Mouse (Mus musculus) hindbrain, embryonic 13.5 days (tissue): ENCODE data around the gene Rnf20. TPM values are rescaled to one million over a fixed set of nuclear protein-coding genes. Genes with fewer than 3 reads are reported as not detected.
"Not testable (repeated sequence)": the region's sequence is repeated elsewhere in the genome, so short reads cannot be mapped to it uniquely, and the experiment has no call there.

ENCODE experiments used
- ATAC-seq: fragments of 200-750 bp; cut with Nextera tagmentation; 2 replicates; pipeline ENCODE4 v1.8.0; 2017; ENCODE audit warnings: moderate TSS enrichment; ENCODE audit not compliant: low FRiP score
- H3K27ac ChIP-seq: fragments of 300-500 bp; sonication (generic); 2 replicates; pipeline ENCODE4 v1.5.1; 2015; ENCODE audit warnings: inconsistent platforms, mild to moderate bottlenecking, moderate library complexity
- H3K27me3 ChIP-seq: fragments of 300-500 bp; sonication (generic); 2 replicates; pipeline ENCODE4 v1.6.1; 2015; ENCODE audit warnings: mild to moderate bottlenecking, inconsistent platforms
- H3K36me3 ChIP-seq: fragments of 300-500 bp; sonication (generic); 2 replicates; pipeline ENCODE4 v1.6.1; 2015; ENCODE audit warnings: mild to moderate bottlenecking, inconsistent platforms
- H3K4me1 ChIP-seq: fragments of 300-500 bp; sonication (generic); replicated peaks from 2 replicates; pipeline ENCODE4 v1.6.1; 2015; ENCODE audit warnings: inconsistent platforms
- H3K4me2 ChIP-seq: fragments of 300-500 bp; sonication (generic); 2 replicates; pipeline ENCODE4 v1.6.1; 2015; ENCODE audit warnings: inconsistent platforms, mild to moderate bottlenecking, moderate library complexity
- H3K4me3 ChIP-seq: fragments of 300-500 bp; sonication (generic); 2 replicates; pipeline ENCODE4 v1.5.1; 2015; ENCODE audit warnings: mild to moderate bottlenecking, inconsistent platforms
- H3K9ac ChIP-seq: fragments of 300-500 bp; sonication (generic); 2 replicates; pipeline ENCODE4 v1.6.1; 2015; ENCODE audit warnings: mild to moderate bottlenecking, inconsistent platforms
- H3K9me3 ChIP-seq: fragments of 300-500 bp; sonication (generic); 2 replicates; pipeline ENCODE4 v1.6.1; 2016; ENCODE audit warnings: inconsistent platforms
- WGBS: fragments of 180-500 bp; shearing (Covaris S2); methylation state at CpG from one replicate; pipeline ENCODE4 v1.1.7; 2015; 5-methylcytosine and 5-hydroxymethylcytosine counted together
- polyA plus RNA-seq: library from polyadenylated mRNA; unstranded; fragments of >200 nt; fragmentation: Nextera tagmentation; extraction: Ambion mirVana; gene quantifications from 2 replicates; pipeline ENCODE4 v1.2.1, GENCODE M21; 2015

Rnf20 gene
- polyA plus RNA-seq, 1 experiment from 2014 or later = 58.4 TPM

GRCm38 (mm10) chr4:49616924-49617323 is 14.9 kb upstream of the Rnf20 start:
- Histone ChIP-seq H3K9me3 (no peaks in the 10 kb centered on the region), H3K27ac (no peak overlapping the region), H3K4me2 (no peak overlapping the region), H3K27me3 (no peaks in the 10 kb centered on the region), H3K4me1 (no peaks in the 10 kb centered on the region), H3K36me3 (no peaks in the 10 kb centered on the region), H3K4me3 (no peak overlapping the region), H3K9ac (no peak overlapping the region)
- ATAC-seq = no peak
- WGBS = 94% methylated on average over 10 of the region's 10 CpGs

GRCm38 (mm10) chr4:49619861-49620260 is 11.9 kb upstream of the Rnf20 start:
- H3K27me3 ChIP-seq, ATAC-seq, H3K27ac ChIP-seq, H3K36me3 ChIP-seq, H3K9ac ChIP-seq, H3K4me3 ChIP-seq, H3K9me3 ChIP-seq, H3K4me1 ChIP-seq, H3K4me2 ChIP-seq: not testable (repeated sequence)
- 93% methylated on average over 7 of the region's 7 CpGs for WGBS

- Histone ChIP-seq H3K4me3 (no peak overlapping the region), H3K27ac (no peak overlapping the region), H3K9ac (no peak overlapping the region), H3K9me3 (no peaks in the 10 kb centered on the region), H3K36me3 (no peaks in the 10 kb centered on the region), H3K4me2 (no peak overlapping the region), H3K4me1 (no peaks in the 10 kb centered on the region), H3K27me3 (no peaks in the 10 kb centered on the region)
- ATAC-seq = no peak
- 88% methylated on average over 2 of the region's 2 CpGs for WGBS
Measured at GRCm38 (mm10) chr4:49622272-49622671, 9.5 kb upstream of the Rnf20 start.

GRCm38 (mm10) chr4:49623916-49624315 is 7.9 kb upstream of the Rnf20 start:
- H3K4me3 ChIP-seq = no peak overlapping the region

GRCm38 (mm10) chr4:49624969-49625368 is 6.8 kb upstream of the Rnf20 start:
- H3K4me2 ChIP-seq, H3K4me3 ChIP-seq, H3K4me1 ChIP-seq, ATAC-seq, H3K9ac ChIP-seq, H3K36me3 ChIP-seq, H3K9me3 ChIP-seq, H3K27ac ChIP-seq, H3K27me3 ChIP-seq: not testable (repeated sequence)
- 91% methylated on average over 4 of the region's 4 CpGs for WGBS

More at GRCm38 (mm10) chr4:49623916-49624315, 7.9 kb upstream of the Rnf20 start:
- Histone ChIP-seq H3K4me1 (no peaks in the 10 kb centered on the region), H3K27ac (no peak overlapping the region), H3K9me3 (no peaks in the 10 kb centered on the region), H3K27me3 (no peaks in the 10 kb centered on the region), H3K9ac (no peak overlapping the region), H3K4me2 (no peak overlapping the region), H3K36me3 (no peaks in the 10 kb centered on the region)
- WGBS = 87% methylated on average over 4 of the region's 4 CpGs
- ATAC-seq = no peak

- Histone ChIP-seq H3K27ac (no peak overlapping the region), H3K4me1 (no peaks in the 10 kb centered on the region), H3K9ac (no peak overlapping the region), H3K36me3 (no peaks in the 10 kb centered on the region), H3K9me3 (no peaks in the 10 kb centered on the region), H3K4me3 (no peak overlapping the region), H3K27me3 (no peaks in the 10 kb centered on the region), H3K4me2 (no peak overlapping the region)
- no peak for ATAC-seq
- 2% methylated on average over 3 of the region's 3 CpGs for WGBS
Measured at GRCm38 (mm10) chr4:49626973-49627372, 4.8 kb upstream of the Rnf20 start.

GRCm38 (mm10) chr4:49628941-49629340 is 2.9 kb upstream of the Rnf20 start:
- Histone ChIP-seq H3K27me3 (no peaks in the 10 kb centered on the region), H3K27ac (no peak overlapping the region), H3K9me3 (no peaks in the 10 kb centered on the region), H3K36me3 (peaks cover 5% of the 10 kb centered on the region; the same call in 1 of the 2 replicates), H3K4me1 (peaks cover 12% of the 10 kb centered on the region), H3K9ac (no peak overlapping the region), H3K4me3 (no peak overlapping the region), H3K4me2 (no peak overlapping the region)
- ATAC-seq = no peak
- WGBS = 75% methylated on average over 5 of the region's 5 CpGs

- H3K36me3 ChIP-seq = peaks cover 36% of the 10 kb centered on the region
- H3K4me1 ChIP-seq = peaks cover 20% of the 10 kb centered on the region
- H3K9ac ChIP-seq = peak overlapping the region; percentile 85
- H3K27ac ChIP-seq = peak overlapping the region; percentile 92
- H3K4me3 ChIP-seq = peak overlapping the region; percentile 81
- no peaks in the 10 kb centered on the region for H3K27me3 ChIP-seq
- under 1% methylated on average over 30 of the region's 30 CpGs for WGBS
- ATAC-seq = peak; percentile 86
- H3K9me3 ChIP-seq = no peaks in the 10 kb centered on the region
- peak overlapping the region; percentile 82 for H3K4me2 ChIP-seq
Measured at GRCm38 (mm10) chr4:49632139-49632481, 304 bp downstream of the Rnf20 start.

GRCm38 (mm10) chr4:49637821-49638220 is 6.0 kb downstream of the Rnf20 start:
- ATAC-seq = no peak
- WGBS = 93% methylated on average over 11 of the region's 11 CpGs
- peaks cover 70% of the 10 kb centered on the region for H3K36me3 ChIP-seq

GRCm38 (mm10) chr4:49639913-49640312 is 8.1 kb downstream of the Rnf20 start:
- no peaks in the 10 kb centered on the region for H3K4me1 ChIP-seq
- no peaks in the 10 kb centered on the region for H3K27me3 ChIP-seq
- WGBS = 76% methylated on average over 2 of the region's 2 CpGs
- peaks cover 73% of the 10 kb centered on the region for H3K36me3 ChIP-seq
- no peak for ATAC-seq
- no peak overlapping the region for H3K27ac ChIP-seq
- no peak overlapping the region for H3K9ac ChIP-seq
- H3K9me3 ChIP-seq = no peaks in the 10 kb centered on the region
- no peak overlapping the region for H3K4me2 ChIP-seq
- no peak overlapping the region for H3K4me3 ChIP-seq

More at GRCm38 (mm10) chr4:49637821-49638220, 6.0 kb downstream of the Rnf20 start:
- Histone ChIP-seq H3K27me3 (no peaks in the 10 kb centered on the region), H3K4me3 (no peak overlapping the region), H3K9me3 (no peaks in the 10 kb centered on the region), H3K9ac (no peak overlapping the region), H3K27ac (no peak overlapping the region), H3K4me1 (peaks cover 17% of the 10 kb centered on the region), H3K4me2 (no peak overlapping the region)

- H3K9me3 ChIP-seq = no peaks in the 10 kb centered on the region
- ATAC-seq = no peak
- no peaks in the 10 kb centered on the region for H3K27me3 ChIP-seq
- WGBS = 88% methylated on average over 1 of the region's 1 CpGs
- no peak overlapping the region for H3K27ac ChIP-seq
- H3K9ac ChIP-seq = no peak overlapping the region
- H3K4me1 ChIP-seq = no peaks in the 10 kb centered on the region
- no peak overlapping the region for H3K4me2 ChIP-seq
- H3K4me3 ChIP-seq = no peak overlapping the region
- H3K36me3 ChIP-seq = peaks cover 84% of the 10 kb centered on the region
Measured at GRCm38 (mm10) chr4:49659421-49659820, 27.6 kb downstream of the Rnf20 start.

GRCm38 (mm10) chr4:49661664-49662063 is 29.9 kb downstream of the Rnf20 start:
- Histone ChIP-seq H3K4me1 (no peaks in the 10 kb centered on the region), H3K4me2 (no peak overlapping the region), H3K27ac (no peak overlapping the region), H3K9ac (no peak overlapping the region), H3K27me3 (no peaks in the 10 kb centered on the region), H3K36me3 (peaks cover 73% of the 10 kb centered on the region), H3K9me3 (no peaks in the 10 kb centered on the region), H3K4me3 (no peak overlapping the region)
- WGBS = 97% methylated on average over 9 of the region's 9 CpGs
- ATAC-seq = no peak

GRCm38 (mm10) chr4:49662231-49662630 is 30.4 kb downstream of the Rnf20 start:
- WGBS = 95% methylated on average over 4 of the region's 4 CpGs
- Histone ChIP-seq H3K27me3 (no peaks in the 10 kb centered on the region), H3K9me3 (no peaks in the 10 kb centered on the region), H3K4me1 (no peaks in the 10 kb centered on the region), H3K4me2 (no peak overlapping the region), H3K36me3 (peaks cover 69% of the 10 kb centered on the region), H3K9ac (no peak overlapping the region), H3K27ac (no peak overlapping the region), H3K4me3 (no peak overlapping the region)
- no peak for ATAC-seq
